Mouse (Mus musculus) right cerebral cortex, postnatal 4 days (tissue): ENCODE results near the gene Tec.

Source experiments
- DNase-seq: peaks from one replicate; pipeline ENCODE4 v3.0.0-alpha.2; 2022

Gene Tec

GRCm38 (mm10) chr5:72776595-72776994, 91.7 kb downstream of the Tec start:
- DNase-seq, result no peak

GRCm38 (mm10) chr5:72776127-72776526, 92.2 kb downstream of the Tec start:
- DNase-seq, result no peak

GRCm38 (mm10) chr5:72769841-72770240, 98.4 kb downstream of the Tec start:
- no peak for DNase-seq

GRCm38 (mm10) chr5:72763546-72763945, 104.7 kb downstream of the Tec start:
- no peak for DNase-seq

GRCm38 (mm10) chr5:72763025-72763424, 105.3 kb downstream of the Tec start:
- DNase-seq, result no peak

- DNase-seq, result no peak
These were observed 106.5 kb downstream of the Tec start for GRCm38 (mm10) chr5:72761758-72762157.

- no peak for DNase-seq
These were observed 107.0 kb downstream of the Tec start for GRCm38 (mm10) chr5:72761237-72761636.

DNA sequence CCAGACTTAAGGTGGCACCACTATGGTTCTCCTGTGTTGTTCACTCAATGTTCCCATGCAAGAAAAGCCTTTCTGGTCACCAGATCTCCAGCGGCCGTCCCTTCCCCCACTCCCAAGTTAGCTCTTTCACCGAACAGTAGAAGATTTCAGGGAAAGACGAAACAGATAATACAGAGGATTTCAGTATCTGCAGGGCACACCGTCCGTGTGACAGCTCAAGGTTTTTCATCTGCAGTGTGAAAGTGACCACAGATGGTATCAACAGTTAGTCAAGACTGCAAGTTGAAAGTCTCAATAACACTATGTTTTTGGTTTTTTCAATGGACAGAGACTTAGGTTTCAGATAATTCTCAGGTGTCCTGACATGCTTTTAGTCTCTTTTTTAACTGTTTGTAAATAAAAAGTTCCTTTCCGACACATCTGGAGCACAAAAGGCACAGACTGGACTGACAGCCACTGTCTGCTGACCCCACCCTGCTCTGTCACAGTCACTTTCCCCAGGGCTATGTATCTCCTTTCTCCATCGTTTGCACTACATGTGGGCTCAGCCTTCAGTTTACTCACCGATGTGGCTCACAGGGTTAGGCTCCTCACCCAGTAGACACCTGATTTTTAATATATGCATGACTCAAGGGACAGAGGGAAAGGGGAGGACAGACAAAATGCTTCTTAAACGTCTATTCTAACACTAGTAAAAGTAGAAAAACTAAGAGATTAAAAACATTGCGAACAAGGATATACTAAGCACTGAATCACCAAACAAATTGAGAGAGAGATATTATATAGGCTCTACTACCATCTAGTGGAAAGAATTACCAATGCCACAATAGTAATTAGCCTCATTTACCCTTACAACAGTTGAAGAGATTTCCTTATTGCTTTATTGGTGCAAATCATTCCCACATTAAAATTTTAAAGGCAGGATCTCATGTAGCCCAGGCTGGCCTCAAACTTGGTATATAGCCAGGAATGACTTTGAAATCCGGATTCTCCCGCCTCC, 109.1 kb downstream of the Tec start:
- no peak for DNase-seq

DNA sequence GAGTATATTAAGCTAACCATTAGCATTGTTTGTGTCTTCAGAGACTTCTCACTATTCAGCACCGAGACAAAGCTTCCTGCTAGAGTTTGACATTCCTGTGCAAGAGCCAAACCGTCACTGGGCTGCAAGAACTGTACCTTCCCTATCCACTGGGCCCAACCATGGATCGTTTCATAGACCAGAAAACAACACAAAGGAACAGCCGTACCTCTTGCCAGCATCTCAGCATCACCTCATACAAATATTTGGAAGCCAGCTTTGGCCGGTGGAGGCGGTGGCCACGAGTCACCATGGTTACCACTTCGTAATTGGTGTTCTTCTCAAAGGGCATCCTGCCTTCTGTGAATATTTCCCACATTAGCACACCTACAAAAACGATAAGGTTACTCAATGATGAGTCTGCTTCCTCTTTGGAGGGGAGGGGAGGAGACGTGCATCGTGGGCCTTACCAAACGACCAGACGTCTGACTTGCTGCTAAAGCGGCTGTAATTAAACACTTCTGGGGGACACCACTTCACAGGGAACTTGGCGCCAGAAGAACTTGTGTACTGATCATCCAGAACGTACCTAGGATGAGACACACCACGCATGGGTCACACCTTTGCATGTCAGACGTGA, 111.0 kb downstream of the Tec start:
- DNase-seq, result no peak

DNA sequence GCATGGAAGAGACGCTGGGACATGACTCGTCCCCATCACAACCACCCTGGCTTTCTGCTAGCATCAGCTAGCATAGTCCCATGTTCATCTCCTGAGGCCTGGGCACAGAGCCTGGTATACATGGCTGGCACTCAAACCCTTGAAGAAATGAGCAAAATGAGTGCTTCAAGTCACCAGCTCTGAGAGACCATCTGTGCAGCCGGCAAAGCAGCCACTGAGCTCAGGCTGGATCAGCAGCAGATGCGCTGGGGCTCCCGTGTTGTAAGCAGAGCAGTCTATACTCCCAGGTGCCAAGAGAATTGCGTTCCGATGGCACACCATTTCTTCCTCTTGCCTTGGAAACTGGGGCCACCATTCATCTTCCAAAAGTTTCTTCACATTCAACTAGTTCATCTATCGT, 112.3 kb downstream of the Tec start:
- DNase-seq, result peak; percentile 38

GRCm38 (mm10) chr5:72755035-72755434, 113.2 kb downstream of the Tec start:
- no peak for DNase-seq

DNA sequence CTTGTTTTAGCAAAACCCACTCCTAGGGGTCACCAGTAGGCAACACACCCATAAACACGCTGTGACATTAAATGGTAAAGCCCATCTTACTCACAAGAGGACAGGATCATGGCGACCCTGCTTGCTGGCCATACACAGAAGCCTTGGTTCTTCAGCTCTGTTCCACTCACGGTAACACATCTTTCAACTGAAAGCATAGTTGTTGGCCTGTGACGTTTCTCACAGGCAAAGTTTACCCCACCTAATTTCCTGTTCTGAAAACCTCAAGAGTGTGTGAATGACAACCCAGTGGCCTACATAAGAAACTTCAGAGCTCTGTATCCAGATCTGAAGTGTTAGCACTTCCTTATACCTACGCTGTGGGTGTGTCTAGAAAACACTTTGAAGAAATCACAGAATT, 115.7 kb downstream of the Tec start, which contains the start of gene Txk:
Txk (minus strand) TSS at position 193 of the 400 bp plus-strand sequence.
- DNase-seq, result no peak

GRCm38 (mm10) chr5:72751056-72751758, 117.1 kb downstream of the Tec start:
- DNase-seq, result no peak

- DNase-seq, result no peak
These were observed 118.1 kb downstream of the Tec start for GRCm38 (mm10) chr5:72750226-72750625.

GRCm38 (mm10) chr5:72748659-72749265, 119.5 kb downstream of the Tec start:
- no peak for DNase-seq

DNA sequence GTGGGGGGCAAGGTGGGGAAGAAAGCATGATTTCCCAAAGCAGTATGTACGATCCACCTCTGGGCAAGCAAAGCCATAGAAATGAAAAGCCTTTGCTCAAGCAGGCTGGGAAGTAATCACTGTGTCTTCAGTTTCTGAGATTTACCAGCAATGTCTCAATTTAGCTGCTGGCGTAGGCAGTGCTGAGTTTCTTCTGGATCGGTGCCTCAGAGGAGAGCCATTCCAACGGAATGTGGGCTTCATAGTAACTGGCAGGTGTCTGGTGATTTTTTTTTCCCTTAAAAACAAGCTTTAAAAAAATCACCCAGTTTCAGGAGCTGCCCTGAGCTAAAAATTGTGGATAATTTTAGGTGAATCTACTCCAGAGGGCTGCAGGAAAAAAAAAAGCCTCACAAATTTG, 120.9 kb downstream of the Tec start:
- DNase-seq, result peak; percentile 37

DNA sequence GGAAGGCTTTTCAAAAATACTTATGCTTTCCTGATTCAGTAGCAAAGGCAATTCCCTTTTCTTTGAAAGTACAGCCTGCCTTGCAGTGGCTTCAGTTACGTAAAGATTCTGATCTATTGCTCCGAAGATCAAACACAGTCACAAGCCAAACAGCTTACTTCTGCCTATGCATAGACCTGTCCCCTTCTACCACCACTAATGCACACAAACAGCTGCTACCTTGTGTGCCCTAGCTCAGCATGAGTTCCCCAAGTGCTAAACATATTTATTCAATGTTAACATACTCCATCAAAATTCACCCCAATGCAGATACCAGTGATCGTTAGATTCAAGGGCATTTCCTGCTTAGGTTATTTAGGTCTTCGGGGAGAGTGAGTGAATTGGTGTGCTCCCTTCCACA, 121.8 kb downstream of the Tec start:
- DNase-seq, result no peak

- DNase-seq, result no peak
These were observed 125.2 kb downstream of the Tec start for GRCm38 (mm10) chr5:72743103-72743502.

DNA sequence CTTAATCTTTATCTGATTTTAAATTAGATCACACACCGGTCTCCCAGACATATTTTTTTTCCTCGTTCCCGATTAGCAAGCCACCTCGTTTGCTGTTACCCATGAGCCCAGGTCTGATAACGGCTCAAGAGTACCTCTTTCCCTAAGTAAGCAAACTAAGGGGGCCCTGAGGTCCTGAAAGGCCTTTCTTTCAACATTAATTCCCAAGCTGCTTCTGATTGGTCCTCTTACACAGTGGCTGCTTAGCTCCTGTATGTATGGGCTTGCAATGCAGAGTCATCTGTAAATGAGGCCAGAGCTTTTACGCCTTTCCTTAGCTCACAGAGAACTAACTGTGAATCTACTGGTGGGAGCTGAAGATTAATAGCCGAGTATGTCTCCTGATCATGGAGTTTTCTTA, 131.4 kb downstream of the Tec start:
- DNase-seq, result no peak

DNA sequence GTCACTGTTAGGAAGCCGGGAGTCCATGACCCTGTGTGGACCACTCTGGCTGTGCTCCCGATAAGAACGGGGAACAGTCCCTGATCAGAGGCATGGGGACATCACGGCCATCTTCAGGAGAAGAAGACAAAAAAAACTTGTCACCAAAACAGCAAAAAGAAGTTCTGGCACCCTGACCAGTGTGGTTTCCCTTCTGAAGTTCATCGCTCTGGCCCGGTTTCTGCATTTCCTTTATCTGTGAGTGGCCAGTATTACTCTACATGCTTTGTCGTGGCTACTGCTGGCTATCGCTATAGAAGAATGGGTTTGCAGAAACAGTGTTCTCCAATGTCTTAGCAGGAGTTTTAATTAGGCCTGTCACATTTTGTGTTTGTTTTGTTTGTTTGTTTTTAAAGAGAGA, 131.8 kb downstream of the Tec start:
- DNase-seq, result no peak

- no peak for DNase-seq
These were observed 132.5 kb downstream of the Tec start for GRCm38 (mm10) chr5:72735763-72736162.

GRCm38 (mm10) chr5:72732885-72733284, 135.4 kb downstream of the Tec start:
- no peak for DNase-seq

GRCm38 (mm10) chr5:72725404-72725803, 142.9 kb downstream of the Tec start:
- no peak for DNase-seq
